Mouse (Mus musculus) adrenal gland, adult 18-20 months (tissue): Measurements from ENCODE around the gene Tmem189. TPM values are rescaled to one million over a fixed set of nuclear protein-coding genes. Genes with fewer than 3 reads are reported as not detected.
A peak's percentile ranks its signal among the peaks of the same experiment; 100 is the strongest.
"Not testable (repeated sequence)": the region's sequence is repeated elsewhere in the genome, so short reads cannot be mapped to it uniquely, and the experiment has no call there.

Experiments
- DNase-seq, 2 experiments: peaks; one replicate each; pipeline ENCODE4 v3.0.0; 2021 to 2022; ENCODE audit warnings: low spot score in 2 of 2
- total RNA-seq, 2 experiments: library from RNA; stranded (reverse); gene quantifications; 1 replicate in 1 of 2; 2 replicates in 1 of 2; pipeline ENCODE4 v1.2.3; 2021

Tmem189 gene
- total RNA-seq, 2 experiments from 2014 or later: 21.4 to 26.6 TPM

- DNase-seq: no peak
These were observed 32.8 kb downstream of the Tmem189 start for GRCm38 (mm10) chr2:167656629-167657478.

GRCm38 (mm10) chr2:167654911-167655600 is 34.6 kb downstream of the Tmem189 start:
- no peak for DNase-seq

- no peak for DNase-seq
These were observed 36.9 kb downstream of the Tmem189 start for GRCm38 (mm10) chr2:167652694-167653093.

- no peak for DNase-seq
These were observed 38.0 kb downstream of the Tmem189 start for GRCm38 (mm10) chr2:167651622-167652021.

GRCm38 (mm10) chr2:167649290-167650032 is 40.2 kb downstream of the Tmem189 start:
- no peak for DNase-seq

GRCm38 (mm10) chr2:167646411-167646810 is 43.2 kb downstream of the Tmem189 start:
- no peak for DNase-seq

- DNase-seq: not testable (repeated sequence)
These were observed 46.1 kb downstream of the Tmem189 start for GRCm38 (mm10) chr2:167643356-167644052.

GRCm38 (mm10) chr2:167642164-167642563 is 47.5 kb downstream of the Tmem189 start:
- DNase-seq: no peak

GRCm38 (mm10) chr2:167641337-167641736 is 48.3 kb downstream of the Tmem189 start:
- peak; percentile 50 to 57 for DNase-seq

- DNase-seq: no peak
These were observed 49.3 kb downstream of the Tmem189 start for GRCm38 (mm10) chr2:167640279-167640678.

GRCm38 (mm10) chr2:167634865-167635512 is 54.6 kb downstream of the Tmem189 start:
- DNase-seq: no peak

GRCm38 (mm10) chr2:167634338-167634770 is 55.3 kb downstream of the Tmem189 start:
- DNase-seq: peak; percentile 88 to 89

GRCm38 (mm10) chr2:167633537-167633872 is 56.1 kb downstream of the Tmem189 start:
- no peak for DNase-seq

GRCm38 (mm10) chr2:167632731-167633536 is 56.7 kb downstream of the Tmem189 start:
- DNase-seq: no peak

GRCm38 (mm10) chr2:167631591-167632448 is 57.8 kb downstream of the Tmem189 start, which contains the start of gene Ube2v1:
TSS of gene Ube2v1 (minus strand) at chr2:167632095.
- DNase-seq: peak; percentile 98

- DNase-seq: peak in 1 of 2 experiments; percentile 32
These were observed 58.4 kb downstream of the Tmem189 start for GRCm38 (mm10) chr2:167631181-167631590.

GRCm38 (mm10) chr2:167630421-167630820 is 59.2 kb downstream of the Tmem189 start:
- no peak for DNase-seq

- DNase-seq: no peak
These were observed 59.9 kb downstream of the Tmem189 start for GRCm38 (mm10) chr2:167629665-167630209.
